Mouse (Mus musculus) CD4-positive naive resting alpha-beta T cell, adult 76 days (primary cell): ENCODE results near the gene Ftcd. TPM values are rescaled to one million over a fixed set of nuclear protein-coding genes. Genes with fewer than 3 reads are reported as not detected.

Source experiments
- total RNA-seq: library from RNA; stranded (reverse); gene quantifications from one replicate; pipeline ENCODE4 v1.2.4, GENCODE M21; 2023

Ftcd gene
- total RNA-seq, result not detected

GRCm38 (mm10) chr10:76575374-76575773, at the start of gene Ftcd:
Gene Ftcd, plus strand, starts transcription at chr10:76575648.

GRCm38 (mm10) chr10:76531375-76531774, 44.1 kb upstream of the Ftcd start, which contains the start of gene Lss:
Gene Lss, plus strand, starts transcription at chr10:76531588.

GRCm38 (mm10) chr10:76561972-76562371, 13.5 kb upstream of the Ftcd start, which contains the start of gene Spatc1l:
Gene Spatc1l, plus strand, starts transcription at chr10:76562272.

GRCm38 (mm10) chr10:76622928-76623680, 47.7 kb downstream of the Ftcd start, which contains the start of gene Col6a2:
Gene Col6a2, minus strand, starts transcription at chr10:76623630.

Other genes with a start within 250 kb of the Ftcd start
- 4.8 TPM for gene Dip2a, start 230.4 kb upstream of the Ftcd start, total RNA-seq
- 33.7 TPM for gene AC141477.1, start 135.2 kb upstream of the Ftcd start, total RNA-seq
- 71.0 TPM for gene Pcnt, start 132.9 kb upstream of the Ftcd start, total RNA-seq
- not detected for gene 2610028H24Rik, start 126.6 kb upstream of the Ftcd start, total RNA-seq
- 81.0 TPM for gene Mcm3ap, start 106.7 kb upstream of the Ftcd start, total RNA-seq
- gene Ybey, start 106.5 kb upstream of the Ftcd start, total RNA-seq, result 1.4 TPM
- gene Lss, start 44.1 kb upstream of the Ftcd start, total RNA-seq, result 21.3 TPM
- gene Spatc1l, start 13.4 kb upstream of the Ftcd start, total RNA-seq, result 0.59 TPM
- 0.26 TPM for gene Col6a2, start 48.0 kb downstream of the Ftcd start, total RNA-seq
- not detected for gene Col6a1, start 150.5 kb downstream of the Ftcd start, total RNA-seq